Mouse (Mus musculus) G1E (cell line): ENCODE measurements at regions not wholly inside any gene's neighbourhood (a gene's known extent, or its start where the extent isn't known, plus 50 kb on each side); places are given as distances from the start of the nearest gene placed in this dataset.

Experiments
- ATAC-seq: 2 replicates; pipeline ENCODE4 v1.8.0; 2016; ENCODE audit warnings: mild to moderate bottlenecking; ENCODE audit not compliant: insufficient number of reproducible peaks, poor library complexity, low FRiP score, severe bottlenecking; ENCODE audit errors: extremely low read depth
- DNase-seq: peaks from one replicate; pipeline ENCODE4 v3.0.0; 2012; ENCODE audit warnings: low spot score
- H3K27me3 ChIP-seq: 2 replicates; pipeline ENCODE4 v1.6.1; 2012; ENCODE audit warnings: mild to moderate bottlenecking, low read length, inconsistent platforms; ENCODE audit not compliant: insufficient read depth
- H3K36me3 ChIP-seq: replicated peaks from 2 replicates; pipeline ENCODE3; 2012; ENCODE audit warnings: mild to moderate bottlenecking, inconsistent platforms
- H3K4me1 ChIP-seq: 2 replicates; pipeline ENCODE4 v1.6.1; 2012; ENCODE audit warnings: low read depth, low read length, inconsistent platforms, mixed read lengths; ENCODE audit not compliant: insufficient read depth
- H3K4me3 ChIP-seq: 2 replicates; pipeline ENCODE4 v1.5.1; 2012; ENCODE audit warnings: low read depth, mild to moderate bottlenecking, inconsistent platforms, low read length, moderate library complexity, mixed read lengths
- H3K9me3 ChIP-seq: replicated peaks from 2 replicates; pipeline ENCODE4 v1.6.1; 2012; ENCODE audit warnings: inconsistent platforms
- CTCF ChIP-seq: IDR thresholded peaks from 2 replicates; pipeline ENCODE4 v1.5.1; 2012; ENCODE audit warnings: low read depth, low read length, inconsistent platforms, mixed read lengths
- GATA1 ChIP-seq: IDR thresholded peaks from 2 replicates; pipeline ENCODE4 v1.6.1; 2012; ENCODE audit warnings: borderline replicate concordance, low read length, inconsistent platforms, mixed read lengths
- GATA2 ChIP-seq: IDR thresholded peaks from 2 replicates; pipeline ENCODE4 v1.6.1; 2012; ENCODE audit warnings: low read depth, low read length, inconsistent platforms, borderline replicate concordance
- POLR2AphosphoS5 ChIP-seq: IDR thresholded peaks from 2 replicates; pipeline ENCODE4 v1.6.1; 2012; ENCODE audit warnings: low read depth, low read length, inconsistent platforms; ENCODE audit not compliant: insufficient replicate concordance
- TAL1 ChIP-seq: conservative IDR thresholded peaks from 2 replicates; pipeline ENCODE4 v1.6.1; 2012; ENCODE audit warnings: low read depth, low read length, inconsistent platforms, mixed read lengths

DNA sequence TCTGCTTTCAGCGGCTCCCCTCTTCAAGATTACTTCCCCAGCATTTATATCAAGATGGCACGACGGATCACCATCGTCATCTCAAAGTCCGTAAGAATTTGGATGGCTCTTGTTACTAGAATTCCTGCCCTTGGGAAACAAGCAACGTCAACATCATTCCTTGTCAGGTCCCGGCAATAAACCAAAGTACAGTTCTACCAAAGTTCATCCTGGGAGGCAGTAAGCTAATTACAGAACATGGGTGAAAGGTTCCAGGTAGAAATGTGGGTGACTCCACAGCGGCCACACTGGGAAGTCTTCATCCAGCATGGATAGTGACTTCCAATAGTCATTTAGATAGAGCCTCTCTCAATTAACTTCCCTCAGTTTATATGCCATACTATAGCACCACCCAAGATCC, 110.6 kb downstream of the Gm826 start:
- Histone ChIP-seq H3K9me3 (peaks cover 64% of the 10 kb centered on the region), H3K36me3 (no peaks in the 10 kb centered on the region), H3K4me1 (no peaks in the 10 kb centered on the region), H3K4me3 (no peak overlapping the region), H3K27me3 (no peaks in the 10 kb centered on the region; the same call in 1 of the 2 replicates)
- TF ChIP-seq TAL1 = no peak
- TF ChIP-seq GATA1 = no peak
- no peak for TF ChIP-seq POLR2AphosphoS5
- no peak for TF ChIP-seq GATA2
- TF ChIP-seq CTCF = no peak
- no peak for DNase-seq
- no peak for ATAC-seq

GRCm38 (mm10) chr2:160221772-160222171, 112.2 kb downstream of the Gm826 start:
- H3K4me1 ChIP-seq = no peaks in the 10 kb centered on the region
- no peaks in the 10 kb centered on the region for H3K36me3 ChIP-seq
- no peak for DNase-seq
- no peak overlapping the region for H3K4me3 ChIP-seq
- no peak for ATAC-seq
- peaks cover 68% of the 10 kb centered on the region for H3K9me3 ChIP-seq
- TF ChIP-seq GATA2 (no peak), CTCF (no peak), POLR2AphosphoS5 (no peak), GATA1 (no peak), TAL1 (no peak)
- H3K27me3 ChIP-seq = no peaks in the 10 kb centered on the region; the same call in 1 of the 2 replicates

DNA sequence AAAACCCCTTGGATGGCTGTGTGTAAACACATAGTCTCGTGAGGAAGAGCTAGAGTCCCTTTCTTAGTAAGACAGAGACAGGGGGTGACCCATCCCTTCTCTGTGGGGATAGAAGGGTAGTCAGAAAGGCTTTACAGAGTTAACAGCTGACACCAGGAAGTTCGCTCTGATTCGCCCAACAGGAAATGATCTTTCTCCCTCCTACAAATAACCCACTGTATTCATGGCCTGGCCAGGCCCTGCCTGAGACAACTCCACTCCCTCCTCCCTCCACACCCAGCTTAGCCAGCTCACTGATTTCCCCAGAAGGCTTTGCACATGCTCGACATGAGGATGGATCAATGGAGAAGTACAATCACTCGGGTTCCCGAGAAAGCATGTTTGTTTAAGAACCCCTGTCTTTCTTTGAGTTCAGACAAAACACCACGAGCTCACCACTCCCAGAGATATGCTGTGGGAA, 113.4 kb downstream of the Gm826 start:
- no peak for TF ChIP-seq GATA2
- no peak for TF ChIP-seq GATA1
- TF ChIP-seq TAL1 = no peak
- no peak for TF ChIP-seq CTCF
- no peak for TF ChIP-seq POLR2AphosphoS5
- H3K9me3 ChIP-seq = peaks cover 69% of the 10 kb centered on the region
- no peaks in the 10 kb centered on the region; the same call in 1 of the 2 replicates for H3K27me3 ChIP-seq
- no peaks in the 10 kb centered on the region for H3K4me1 ChIP-seq
- ATAC-seq (no peak), DNase-seq (no peak)
- H3K36me3 ChIP-seq = no peaks in the 10 kb centered on the region
- H3K4me3 ChIP-seq = no peak overlapping the region

DNA sequence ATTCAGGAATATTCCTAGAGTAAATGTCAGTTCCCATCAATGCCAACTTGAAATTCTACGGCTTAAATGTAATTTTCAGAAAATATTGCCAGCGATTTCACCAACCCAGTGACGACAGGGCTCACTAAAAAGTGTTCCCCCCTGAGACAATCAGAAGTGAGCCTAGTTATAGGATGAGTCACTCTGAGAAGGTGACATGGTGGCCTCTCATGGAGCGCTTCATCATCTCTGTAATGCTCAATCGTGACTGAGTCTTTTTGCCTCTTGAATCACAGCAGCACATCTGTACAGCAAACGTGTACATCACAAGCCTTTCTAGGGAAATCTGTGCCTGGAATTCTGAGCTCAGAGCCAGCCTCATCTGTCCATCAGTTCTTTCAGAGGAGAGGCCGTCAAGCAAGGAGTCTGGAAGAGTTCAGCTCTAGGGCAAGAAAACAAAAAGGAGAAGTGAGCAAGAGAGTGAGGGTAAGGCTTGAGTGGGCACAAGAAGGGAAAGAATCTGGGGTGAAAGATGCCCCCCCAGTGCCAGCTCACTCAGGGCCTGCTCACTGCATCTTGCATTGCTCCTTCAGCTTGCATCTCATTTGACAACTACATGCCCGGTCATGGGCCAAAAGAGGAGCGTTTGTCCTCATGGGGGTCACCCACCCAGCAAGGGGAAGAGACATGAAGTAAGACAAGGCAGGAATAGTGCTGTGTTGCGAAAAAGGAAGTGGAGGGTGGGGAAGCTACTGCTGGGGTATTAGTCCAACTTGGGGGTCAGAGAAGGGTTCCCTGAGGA, 119.7 kb downstream of the Gm826 start:
- H3K9me3 ChIP-seq = peaks cover 60% of the 10 kb centered on the region
- H3K4me1 ChIP-seq = no peaks in the 10 kb centered on the region
- H3K36me3 ChIP-seq = no peaks in the 10 kb centered on the region
- ATAC-seq (no peak), DNase-seq (no peak)
- H3K27me3 ChIP-seq = no peaks in the 10 kb centered on the region
- H3K4me3 ChIP-seq = no peak overlapping the region
- TF ChIP-seq GATA1 = no peak
- no peak for TF ChIP-seq GATA2
- TF ChIP-seq POLR2AphosphoS5 = no peak
- TF ChIP-seq TAL1 = no peak
- TF ChIP-seq CTCF = no peak

GRCm38 (mm10) chr2:160210507-160210906, 123.5 kb downstream of the Gm826 start:
- TF ChIP-seq CTCF (no peak), TAL1 (no peak), GATA2 (no peak), GATA1 (no peak), POLR2AphosphoS5 (no peak)
- H3K4me1 ChIP-seq = no peaks in the 10 kb centered on the region
- H3K9me3 ChIP-seq = peaks cover 70% of the 10 kb centered on the region
- H3K36me3 ChIP-seq = no peaks in the 10 kb centered on the region
- no peak for ATAC-seq
- no peak overlapping the region for H3K4me3 ChIP-seq
- no peaks in the 10 kb centered on the region for H3K27me3 ChIP-seq
- no peak for DNase-seq

DNA sequence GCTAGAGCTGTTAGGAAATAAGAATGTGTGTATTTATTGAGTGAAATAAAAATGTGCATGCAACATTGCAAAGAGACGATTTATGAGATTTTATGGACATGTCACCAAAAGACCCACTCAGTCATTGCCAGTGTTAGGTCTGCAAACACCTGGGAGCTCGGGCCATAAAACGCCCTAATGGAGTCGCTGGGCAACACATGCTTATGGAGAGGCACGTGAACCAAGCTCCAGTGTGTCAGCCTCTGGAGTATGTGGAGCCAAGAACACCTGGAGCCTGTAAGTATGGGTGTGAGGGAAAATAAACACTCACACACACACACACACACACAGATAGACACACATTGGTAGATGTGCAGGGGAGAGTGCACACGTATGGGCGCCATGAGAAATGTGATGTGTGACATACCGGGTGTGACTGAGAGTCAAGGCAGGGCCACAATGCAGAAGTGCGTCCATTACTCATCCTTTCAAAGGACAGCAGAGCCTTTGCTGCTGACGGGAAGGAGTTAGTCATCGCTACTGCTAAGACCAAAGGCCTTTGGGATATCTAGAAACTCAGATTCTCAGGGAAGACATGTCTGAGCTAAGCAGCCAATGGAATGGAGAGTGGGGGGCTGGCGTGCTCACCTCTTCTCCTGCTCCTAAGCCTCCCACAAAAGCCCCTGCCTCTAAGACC, 124.2 kb downstream of the Gm826 start:
- Histone ChIP-seq H3K9me3 (peaks cover 68% of the 10 kb centered on the region), H3K4me1 (no peaks in the 10 kb centered on the region), H3K4me3 (no peak overlapping the region), H3K27me3 (no peaks in the 10 kb centered on the region), H3K36me3 (no peaks in the 10 kb centered on the region)
- TF ChIP-seq TAL1 (no peak), POLR2AphosphoS5 (no peak), GATA1 (no peak), GATA2 (no peak), CTCF (no peak)
- no peak for DNase-seq
- ATAC-seq = no peak
